Mouse (Mus musculus): ENCODE measurements around the gene Park7.

DNA sequence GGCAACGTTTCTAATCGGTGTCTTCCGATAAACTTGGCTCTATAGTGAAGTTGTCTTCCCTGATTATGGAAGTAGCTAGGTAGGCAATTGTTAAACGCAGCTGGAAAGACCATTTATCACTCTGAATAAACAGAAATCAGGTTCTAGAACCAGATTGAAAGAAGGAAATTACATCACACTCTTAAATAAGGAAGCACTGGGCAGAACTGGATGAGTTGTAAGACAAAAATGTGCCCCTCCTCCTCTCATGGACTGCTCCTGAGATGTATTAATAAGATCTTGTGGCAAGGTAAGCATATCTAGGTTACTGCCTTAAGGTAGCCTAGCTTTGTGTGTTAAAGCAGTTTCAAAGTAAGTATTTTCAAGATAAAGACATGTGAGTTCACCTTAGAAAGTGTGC is 53.7 kb downstream of the Park7 start:
- no peak for TF ChIP-seq POLR2A (IDR thresholded peaks at IDR 0.05; ENCODE audit: borderline replicate concordance, extremely low read depth, low read depth, low read length)
- TF ChIP-seq CTCF (IDR thresholded peaks at IDR 0.05; ENCODE audit: insufficient read depth, low read length), result no peak
